Mouse (Mus musculus) gastrocnemius, postnatal 36 days (tissue): ENCODE results near the gene Gm21518. TPM values are rescaled to one million over a fixed set of nuclear protein-coding genes. Genes with fewer than 3 reads are reported as not detected.
"Not testable (repeated sequence)": the region's sequence is repeated elsewhere in the genome, so short reads cannot be mapped to it uniquely, and the experiment has no call there.

ENCODE experiments used
- DNase-seq, 2 experiments: peaks; one replicate each; pipeline ENCODE4 v3.0.0; 2022
- intact Hi-C: fragments of 180-260 bp; cut with DNase I; formaldehyde crosslinking; loops from one replicate; pipeline ENCODE4 v1.15.1; 2025
- long read RNA-seq, 2 experiments: library from polyadenylated mRNA; stranded (forward); transcript quantifications; one replicate each; pipeline ENCODE4 v2.0.0; 2021
- total RNA-seq, 2 experiments: library from RNA; stranded (reverse); gene quantifications; 2 replicates each; pipeline ENCODE4 v1.2.3; 2021

Gm21518 gene
- not detected for total RNA-seq
- long read RNA-seq, experiment 1, result 0 reads
- long read RNA-seq, experiment 2, result 0 reads

DNA sequence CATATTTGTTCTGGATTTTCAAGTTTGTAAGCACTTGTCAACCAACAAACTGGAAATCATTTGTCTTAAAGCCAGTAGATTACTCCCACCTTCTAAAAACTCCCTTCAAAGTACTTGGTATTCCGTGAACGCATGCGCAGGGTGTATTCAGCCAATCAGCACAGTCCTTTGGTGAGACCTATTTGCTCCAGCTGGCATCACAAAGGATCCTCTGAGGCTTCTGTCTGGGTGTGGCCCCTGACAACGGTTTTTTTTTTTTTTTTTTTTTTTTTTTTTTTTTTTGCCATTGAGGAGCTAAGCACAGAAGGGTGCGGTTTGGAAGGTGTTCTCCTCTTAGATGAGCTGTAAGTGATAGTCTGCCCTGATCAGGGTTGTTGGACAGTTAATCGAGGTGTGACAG is at the start of gene Gm21518:
Gm21518 (plus strand) TSS at position 301 of the 400 bp plus-strand sequence.
- intact Hi-C loops, DNase-seq: not testable (repeated sequence)
